Mouse (Mus musculus) CH12.LX (cell line): ENCODE measurements around the gene Pla1a. TPM values are rescaled to one million over a fixed set of nuclear protein-coding genes. Genes with fewer than 3 reads are reported as not detected.
A peak's percentile ranks its signal among the peaks of the same experiment; 100 is the strongest.

ENCODE experiments used
- DNase-seq: peaks from one replicate; pipeline ENCODE4 v3.0.0-alpha.2; 2013; ENCODE audit errors: extremely low read depth
- H3K27ac ChIP-seq: 2 replicates; pipeline ENCODE4 v1.5.1; 2012; ENCODE audit warnings: low read depth, mild to moderate bottlenecking, control low read depth, moderate library complexity; ENCODE audit not compliant: insufficient read depth
- H3K27me3 ChIP-seq: replicated peaks from 2 replicates; pipeline ENCODE3; 2012; ENCODE audit warnings: inconsistent platforms
- H3K36me3 ChIP-seq, 2 experiments: replicated peaks in 1 of 2; 2 replicates each; pipeline versions ENCODE3 to v1.6.1; 2012; ENCODE audit warnings: inconsistent platforms in 1 of 2, low read length in 1 of 2, mild to moderate bottlenecking in 1 of 2, mixed read lengths in 1 of 2, moderate library complexity in 1 of 2; ENCODE audit not compliant: control insufficient read depth in 1 of 2, insufficient read depth in 1 of 2
- H3K4me1 ChIP-seq, 2 experiments: 2 replicates each; pipeline ENCODE4 v1.6.1; 2012; ENCODE audit warnings: inconsistent platforms in 1 of 2, moderate library complexity in 1 of 2; ENCODE audit not compliant: insufficient read depth in 2 of 2, control insufficient read depth in 1 of 2
- H3K4me2 ChIP-seq: 2 replicates; pipeline ENCODE4 v1.6.1; 2012; ENCODE audit warnings: low read depth, mild to moderate bottlenecking, control low read depth; ENCODE audit not compliant: poor library complexity, insufficient read depth, severe bottlenecking
- H3K4me3 ChIP-seq, 3 experiments: fragments of 150-350 bp in 1 of 3; sonication (generic) in 1 of 3; replicated peaks in 1 of 3; 2 replicates each; pipeline versions ENCODE3 to v1.5.1; 2011 to 2012; ENCODE audit warnings: low read depth in 2 of 3, low read length in 2 of 3, mild to moderate bottlenecking in 2 of 3, moderate library complexity in 2 of 3, control low read depth in 1 of 3, improper control_type of control experiment in 1 of 3, inconsistent platforms in 1 of 3, mixed read lengths in 1 of 3; ENCODE audit not compliant: poor library complexity in 1 of 3
- H3K79me2 ChIP-seq: replicated peaks from 2 replicates; pipeline ENCODE4 v1.6.1; 2012; ENCODE audit warnings: mild to moderate bottlenecking, moderate library complexity; ENCODE audit not compliant: control insufficient read depth, poor library complexity, insufficient read depth, severe bottlenecking; ENCODE audit errors: extremely low read depth
- H3K9ac ChIP-seq: 2 replicates; pipeline ENCODE4 v1.6.1; 2012; ENCODE audit warnings: low read depth, mild to moderate bottlenecking, control low read depth, moderate library complexity; ENCODE audit not compliant: insufficient read depth
- H3K9me3 ChIP-seq: replicated peaks from 2 replicates; pipeline ENCODE3; 2012; ENCODE audit warnings: low read length, inconsistent platforms, mixed read lengths
- BHLHE40 ChIP-seq: IDR thresholded peaks from 2 replicates; pipeline ENCODE4 v1.6.1; 2011; ENCODE audit warnings: mild to moderate bottlenecking, low read depth, low read length, improper control_type of control experiment
- CHD2 ChIP-seq: IDR thresholded peaks from 2 replicates; pipeline ENCODE4 v1.6.1; 2011; ENCODE audit warnings: low read length, improper control_type of control experiment
- E2F4 ChIP-seq: IDR thresholded peaks from 2 replicates; pipeline ENCODE4 v1.6.1; 2011; ENCODE audit warnings: low read depth, low read length, improper control_type of control experiment; ENCODE audit not compliant: insufficient replicate concordance
- ELF1 ChIP-seq: IDR thresholded peaks from 2 replicates; pipeline ENCODE4 v1.6.1; 2014; ENCODE audit warnings: low read depth, mild to moderate bottlenecking, inconsistent platforms, low read length, improper control_type of control experiment
- EP300 ChIP-seq: IDR thresholded peaks from 2 replicates; pipeline ENCODE4 v1.6.1; 2011; ENCODE audit warnings: low read length, improper control_type of control experiment
- ETS1 ChIP-seq: conservative IDR thresholded peaks from 2 replicates; pipeline ENCODE4 v1.6.1; 2012; ENCODE audit warnings: low read depth, mild to moderate bottlenecking, inconsistent platforms, low read length, improper control_type of control experiment, moderate library complexity
- HCFC1 ChIP-seq: IDR thresholded peaks from 2 replicates; pipeline ENCODE4 v1.6.1; 2012; ENCODE audit warnings: low read depth, mild to moderate bottlenecking, inconsistent platforms, low read length, improper control_type of control experiment
- IRF4 ChIP-seq: IDR thresholded peaks from 2 replicates; pipeline ENCODE4 v1.6.1; 2014; ENCODE audit warnings: low read depth, mild to moderate bottlenecking, inconsistent platforms, low read length, improper control_type of control experiment
- KAT2A ChIP-seq: IDR thresholded peaks from 2 replicates; pipeline ENCODE4 v1.6.1; 2012; ENCODE audit warnings: low read length, improper control_type of control experiment, inconsistent platforms; ENCODE audit not compliant: insufficient replicate concordance
- MAZ ChIP-seq: IDR thresholded peaks from 2 replicates; pipeline ENCODE4 v1.6.1; 2012; ENCODE audit warnings: low read depth, mild to moderate bottlenecking, inconsistent platforms, low read length, improper control_type of control experiment, moderate library complexity
- MEF2A ChIP-seq: IDR thresholded peaks from 2 replicates; pipeline ENCODE4 v1.6.1; 2014; ENCODE audit warnings: low read depth, mild to moderate bottlenecking, inconsistent platforms, low read length, improper control_type of control experiment, borderline replicate concordance
- MXI1 ChIP-seq: IDR thresholded peaks from 2 replicates; pipeline ENCODE4 v1.6.1; 2011; ENCODE audit warnings: mild to moderate bottlenecking, low read depth, low read length, improper control_type of control experiment
- MYC ChIP-seq: IDR thresholded peaks from 2 replicates; pipeline ENCODE4 v1.6.1; 2011; ENCODE audit warnings: low read depth, mild to moderate bottlenecking, improper control_type of control experiment, low read length
- NELFE ChIP-seq: IDR thresholded peaks from 2 replicates; pipeline ENCODE4 v1.6.1; 2011; ENCODE audit warnings: low read depth, low read length, improper control_type of control experiment
- NRF1 ChIP-seq: IDR thresholded peaks from 2 replicates; pipeline ENCODE4 v1.6.1; 2014; ENCODE audit warnings: low read depth, mild to moderate bottlenecking, inconsistent platforms, low read length, improper control_type of control experiment, moderate library complexity
- POLR2A ChIP-seq: IDR thresholded peaks from 2 replicates; pipeline ENCODE4 v1.6.1; 2011; ENCODE audit warnings: low read depth, mild to moderate bottlenecking, improper control_type of control experiment, low read length
- POLR2AphosphoS2 ChIP-seq: IDR thresholded peaks from 2 replicates; pipeline ENCODE4 v1.6.1; 2011; ENCODE audit warnings: low read depth, low read length, improper control_type of control experiment
- SIN3A ChIP-seq: IDR thresholded peaks from 2 replicates; pipeline ENCODE4 v1.6.1; 2012; ENCODE audit warnings: low read length, improper control_type of control experiment, inconsistent platforms
- SMC3 ChIP-seq: IDR thresholded peaks from 2 replicates; pipeline ENCODE4 v1.6.1; 2011; ENCODE audit warnings: low read depth, low read length, improper control_type of control experiment
- TBP ChIP-seq: conservative IDR thresholded peaks from 2 replicates; pipeline ENCODE4 v1.6.1; 2011; ENCODE audit warnings: low read depth, low read length, improper control_type of control experiment
- TCF12 ChIP-seq: IDR thresholded peaks from 2 replicates; pipeline ENCODE4 v1.6.1; 2014; ENCODE audit warnings: low read depth, mild to moderate bottlenecking, inconsistent platforms, low read length, improper control_type of control experiment
- UBTF ChIP-seq: IDR thresholded peaks from 2 replicates; pipeline ENCODE4 v1.6.1; 2012; ENCODE audit warnings: low read depth, mild to moderate bottlenecking, inconsistent platforms, low read length, improper control_type of control experiment, moderate library complexity
- USF1 ChIP-seq: IDR thresholded peaks from 2 replicates; pipeline ENCODE4 v1.6.1; 2014; ENCODE audit warnings: low read depth, mild to moderate bottlenecking, inconsistent platforms, low read length, improper control_type of control experiment
- ZC3H11A ChIP-seq: IDR thresholded peaks from 2 replicates; pipeline ENCODE4 v1.6.1; 2012; ENCODE audit warnings: low read depth, mild to moderate bottlenecking, inconsistent platforms, low read length, improper control_type of control experiment
- ZKSCAN1 ChIP-seq: IDR thresholded peaks from 2 replicates; pipeline ENCODE4 v1.6.1; 2012; ENCODE audit warnings: low read depth, inconsistent platforms, low read length, improper control_type of control experiment, borderline replicate concordance
- ZMIZ1 ChIP-seq: IDR thresholded peaks from 2 replicates; pipeline ENCODE4 v1.6.1; 2012; ENCODE audit warnings: low read depth, mild to moderate bottlenecking, inconsistent platforms, low read length, improper control_type of control experiment
- ZNF384 ChIP-seq: IDR thresholded peaks from 2 replicates; pipeline ENCODE4 v1.6.1; 2012; ENCODE audit warnings: low read depth, low read length, improper control_type of control experiment, inconsistent platforms
- dilution Hi-C: fragments of 300-500 bp; cut with MboI; formaldehyde crosslinking; loops from 2 replicates; pipeline ENCODE4 v1.14.3; 2020; ENCODE audit warnings: low sequenced_read_pairs; ENCODE audit not compliant: extremely low pct_unique_long_range_greater_than_20kb, extremely low pct_ligation_motif_present
- in situ Hi-C: fragments of 300-500 bp; cut with MboI; formaldehyde crosslinking; loops from 3 replicates; pipeline ENCODE4 v1.14.3; 2019; ENCODE audit warnings: low sequenced_read_pairs, low pct_ligation_motif_present, low pct_unique_long_range_greater_than_20kb, mixed read lengths
- polyA plus RNA-seq: library from polyadenylated mRNA; unstranded; fragments of >175 nt; gene quantifications from 2 replicates; pipeline ENCODE4 v1.2.1, GENCODE M21; 2012; ENCODE audit warnings: low read depth; ENCODE audit not compliant: insufficient read length
- total RNA-seq, 2 experiments: library from RNA; depleted of rRNA; stranded (reverse); fragments of 300-350 nt in 1 of 2; fragments of >200 nt in 1 of 2; gene quantifications; 2 replicates each; pipeline ENCODE4 v1.2.3; 2012 to 2014

The Pla1a gene
- total and polyA plus RNA-seq, 3 experiments = 9.3 to 27.9 (median 14.3) TPM

- no peak for TF ChIP-seq CHD2
- peak; percentile 58; the same call in 1 of the 2 replicates for TF ChIP-seq ETS1
- peak; percentile 49; the same call in 1 of the 2 replicates for TF ChIP-seq IRF4
- peak; percentile 97 for TF ChIP-seq TBP
- no peak for TF ChIP-seq MEF2A
- TF ChIP-seq KAT2A = no peak
- peak; percentile 89; the same call in 1 of the 2 replicates for TF ChIP-seq ZMIZ1
- TF ChIP-seq POLR2AphosphoS2 = peak; percentile 50; the same call in 1 of the 2 replicates
- peak; percentile 86 for TF ChIP-seq BHLHE40
- TF ChIP-seq NELFE = peak; percentile 77
- peak; percentile 93 for TF ChIP-seq POLR2A
- TF ChIP-seq ZC3H11A = no peak
- TF ChIP-seq ZKSCAN1 = no peak
- TF ChIP-seq UBTF = peak; percentile 27; the same call in 1 of the 2 replicates
- no peak; the same call in 1 of the 2 replicates for TF ChIP-seq EP300
- TF ChIP-seq E2F4 = no peak
- TF ChIP-seq TCF12 = peak; percentile 91
- no peak for TF ChIP-seq ZNF384
- no peak; the same call in 1 of the 2 replicates for TF ChIP-seq HCFC1
- peak; percentile 61; the same call in 1 of the 2 replicates for TF ChIP-seq MYC
- TF ChIP-seq USF1 = no peak
- no peak for TF ChIP-seq MAZ
- no peak; the same call in 1 of the 2 replicates for TF ChIP-seq MXI1
- TF ChIP-seq SMC3 = peak; percentile 23
- TF ChIP-seq SIN3A = peak; percentile 28
- TF ChIP-seq NRF1 = no peak
- peak; percentile 82; the same call in 1 of the 2 replicates for TF ChIP-seq ELF1
- TF ChIP-seq, all 38 proteins: peak for 14
- peak overlapping the region; percentile 85 for H3K4me2 ChIP-seq
- no peaks in the 10 kb centered on the region for H3K27me3 ChIP-seq
- in situ Hi-C loops (loop anchor here (5.0 kb wide), 1 partner anchor 47 kb away; no protein-coding TSS in a partner anchor), dilution Hi-C loops (no loop called here)
- H3K4me3 ChIP-seq = peak overlapping the region; percentile 57 to 98 (median 63)
- no peaks in the 10 kb centered on the region for H3K9me3 ChIP-seq
- peak; percentile 92 for DNase-seq
- H3K9ac ChIP-seq = peak overlapping the region; percentile 97
- H3K79me2 ChIP-seq = peaks cover 55% of the 10 kb centered on the region
- H3K4me1 ChIP-seq = peaks cover 10 to 37% of the 10 kb centered on the region in 2 experiments
- H3K27ac ChIP-seq = peak overlapping the region; percentile 92
- peaks cover 10 to 19% of the 10 kb centered on the region in 2 experiments for H3K36me3 ChIP-seq
Measured at GRCm38 (mm10) chr16:38453952-38454351, 21.0 kb upstream of the Pla1a start.
